Mouse (Mus musculus): ENCODE data around the gene Aldoart2.
"Not testable (repeated sequence)": the region's sequence is repeated elsewhere in the genome, so short reads cannot be mapped to it uniquely, and the experiment has no call there.

The Aldoart2 gene

GRCm38 (mm10) chr12:55565206-55565605, at the start of gene Aldoart2:
TSS of gene Aldoart2 (plus strand) at chr12:55565239.
- DNase-seq (ENCODE audit: extremely low read depth, low read depth): no peak

GRCm38 (mm10) chr12:55518061-55518738, 46.8 kb upstream of the Aldoart2 start:
- peak; percentile 18 for DNase-seq (ENCODE audit: extremely low read depth, low read depth)

- no peak for DNase-seq (ENCODE audit: extremely low read depth, low read depth)
Observed at GRCm38 (mm10) chr12:55526983-55527752, 37.9 kb upstream of the Aldoart2 start.

- no peak for DNase-seq (ENCODE audit: extremely low read depth, low read depth)
Observed at GRCm38 (mm10) chr12:55536537-55537135, 28.4 kb upstream of the Aldoart2 start.

GRCm38 (mm10) chr12:55537742-55538141, 27.3 kb upstream of the Aldoart2 start:
- DNase-seq (ENCODE audit: extremely low read depth, low read depth): no peak

- DNase-seq (ENCODE audit: extremely low read depth, low read depth): no peak
Observed at GRCm38 (mm10) chr12:55538328-55538971, 26.6 kb upstream of the Aldoart2 start.

GRCm38 (mm10) chr12:55539157-55539556, 25.9 kb upstream of the Aldoart2 start:
- DNase-seq (ENCODE audit: extremely low read depth, low read depth): no peak

GRCm38 (mm10) chr12:55554901-55555300, 10.1 kb upstream of the Aldoart2 start:
- not testable (repeated sequence) for DNase-seq (ENCODE audit: extremely low read depth, low read depth)

- DNase-seq (ENCODE audit: extremely low read depth, low read depth): no peak
Observed at GRCm38 (mm10) chr12:55557866-55558265, 7.2 kb upstream of the Aldoart2 start.

GRCm38 (mm10) chr12:55559184-55559855, 5.7 kb upstream of the Aldoart2 start:
- DNase-seq (ENCODE audit: extremely low read depth, low read depth): no peak

GRCm38 (mm10) chr12:55560025-55560690, 4.9 kb upstream of the Aldoart2 start:
- DNase-seq (ENCODE audit: extremely low read depth, low read depth): peak; percentile 42

GRCm38 (mm10) chr12:55563742-55564141, 1.3 kb upstream of the Aldoart2 start:
- DNase-seq (ENCODE audit: extremely low read depth, low read depth): no peak

GRCm38 (mm10) chr12:55564187-55564963, 664 bp upstream of the Aldoart2 start:
- DNase-seq (ENCODE audit: extremely low read depth, low read depth): no peak

GRCm38 (mm10) chr12:55565867-55566266, 828 bp downstream of the Aldoart2 start:
- no peak for DNase-seq (ENCODE audit: extremely low read depth, low read depth)

- DNase-seq (ENCODE audit: extremely low read depth, low read depth): no peak
Observed at GRCm38 (mm10) chr12:55566837-55567236, 1.8 kb downstream of the Aldoart2 start.

- no peak for DNase-seq (ENCODE audit: extremely low read depth, low read depth)
Observed at GRCm38 (mm10) chr12:55568466-55568865, 3.4 kb downstream of the Aldoart2 start.

GRCm38 (mm10) chr12:55569676-55570075, 4.6 kb downstream of the Aldoart2 start:
- peak; percentile 80 for DNase-seq (ENCODE audit: extremely low read depth, low read depth)

GRCm38 (mm10) chr12:55570646-55571045, 5.6 kb downstream of the Aldoart2 start:
- DNase-seq (ENCODE audit: extremely low read depth, low read depth): no peak

GRCm38 (mm10) chr12:55571181-55571580, 6.1 kb downstream of the Aldoart2 start:
- DNase-seq (ENCODE audit: extremely low read depth, low read depth): no peak

- no peak for DNase-seq (ENCODE audit: extremely low read depth, low read depth)
Observed at GRCm38 (mm10) chr12:55571661-55572060, 6.6 kb downstream of the Aldoart2 start.

Data from MEL-GATA-1-ER (cell line).